Mouse (Mus musculus): ENCODE results near the gene Tulp2.
"Not testable (repeated sequence)": the region's sequence is repeated elsewhere in the genome, so short reads cannot be mapped to it uniquely, and the experiment has no call there.

The Tulp2 gene

GRCm38 (mm10) chr7:45460377-45460776, 21.3 kb upstream of the Tulp2 start:
- DNase-seq (ENCODE audit: low spot score) = no peak

GRCm38 (mm10) chr7:45460860-45461314, 20.8 kb upstream of the Tulp2 start:
- DNase-seq (ENCODE audit: low spot score) = peak; percentile 55

GRCm38 (mm10) chr7:45461326-45461725, 20.4 kb upstream of the Tulp2 start:
- no peak for DNase-seq (ENCODE audit: low spot score)

GRCm38 (mm10) chr7:45461781-45462180, 19.9 kb upstream of the Tulp2 start:
- DNase-seq (ENCODE audit: low spot score) = no peak

- no peak for DNase-seq (ENCODE audit: low spot score)
These were observed 19.4 kb upstream of the Tulp2 start for GRCm38 (mm10) chr7:45462325-45462724.

- DNase-seq (ENCODE audit: low spot score) = not testable (repeated sequence)
These were observed 18.8 kb upstream of the Tulp2 start for GRCm38 (mm10) chr7:45462868-45463267.

- DNase-seq (ENCODE audit: low spot score) = no peak
These were observed 17.5 kb upstream of the Tulp2 start for GRCm38 (mm10) chr7:45463987-45464778.

- DNase-seq (ENCODE audit: low spot score) = no peak
These were observed 16.6 kb upstream of the Tulp2 start for GRCm38 (mm10) chr7:45465112-45465511.

GRCm38 (mm10) chr7:45465549-45465948, 16.1 kb upstream of the Tulp2 start:
- no peak for DNase-seq (ENCODE audit: low spot score)

GRCm38 (mm10) chr7:45466283-45467089, 15.2 kb upstream of the Tulp2 start, which contains the start of gene Bax:
TSS of gene Bax (minus strand) at chr7:45466898.
- DNase-seq (ENCODE audit: low spot score) = peak; percentile 91

- DNase-seq (ENCODE audit: low spot score) = no peak
These were observed 14.5 kb upstream of the Tulp2 start for GRCm38 (mm10) chr7:45467090-45467670.

- peak; percentile 81 for DNase-seq (ENCODE audit: low spot score)
These were observed 10.8 kb upstream of the Tulp2 start for GRCm38 (mm10) chr7:45470869-45471268.

- no peak for DNase-seq (ENCODE audit: low spot score)
These were observed 6.2 kb upstream of the Tulp2 start for GRCm38 (mm10) chr7:45475291-45475969.

GRCm38 (mm10) chr7:45476453-45476852, 5.2 kb upstream of the Tulp2 start:
- no peak for DNase-seq (ENCODE audit: low spot score)

GRCm38 (mm10) chr7:45477003-45477402, 4.7 kb upstream of the Tulp2 start:
- DNase-seq (ENCODE audit: low spot score) = peak; percentile 80

- DNase-seq (ENCODE audit: low spot score) = no peak
These were observed 2.9 kb upstream of the Tulp2 start for GRCm38 (mm10) chr7:45478774-45479173.

GRCm38 (mm10) chr7:45480310-45480709, 1.4 kb upstream of the Tulp2 start:
- not testable (repeated sequence) for DNase-seq (ENCODE audit: low spot score)

- no peak for DNase-seq (ENCODE audit: low spot score)
These were observed 489 bp downstream of the Tulp2 start for GRCm38 (mm10) chr7:45482166-45482565.

- DNase-seq (ENCODE audit: low spot score) = not testable (repeated sequence)
These were observed 3.3 kb downstream of the Tulp2 start for GRCm38 (mm10) chr7:45484985-45485384.

GRCm38 (mm10) chr7:45486158-45486557, 4.5 kb downstream of the Tulp2 start:
- no peak for DNase-seq (ENCODE audit: low spot score)

GRCm38 (mm10) chr7:45486761-45487415, 5.2 kb downstream of the Tulp2 start, which contains the start of gene Gm45808:
TSS of gene Gm45808 (minus strand) at chr7:45486811.
- DNase-seq (ENCODE audit: low spot score) = peak; percentile 70
